Mouse (Mus musculus) megakaryocyte, adult 5-6 weeks (primary cell): ENCODE results near the gene Maz. TPM values are rescaled to one million over a fixed set of nuclear protein-coding genes. Genes with fewer than 3 reads are reported as not detected.

Experiments
- total RNA-seq, 2 experiments: library from RNA; stranded (forward) in 1 of 2; stranded (reverse) in 1 of 2; fragments of 153-499, 151-499 nt in 1 of 2; fragments of 221-1000, 200-1000 nt in 1 of 2; gene quantifications; 2 replicates each; pipeline versions ENCODE4 v1.2.3 to v1.2.4; 2015 to 2017

The Maz gene
- total RNA-seq, 2 experiments from 2014 or later = 45.1 to 79.8 TPM

Other genes starting within 250 kb of the Maz start
Only the 30 nearest of the 32 such genes appear.
- 186 and 196 TPM in 2 replicates for gene Ppp4c, start 234.5 kb downstream of the Maz start, total RNA-seq (2015)
- 139 and 154 TPM in 2 replicates for gene Ppp4c, start 234.5 kb downstream of the Maz start, total RNA-seq (2017)
- not detected in 2 replicates for gene Fam57b, start 229.4 kb downstream of the Maz start, total RNA-seq (2015)
- gene Fam57b, start 229.4 kb downstream of the Maz start, total RNA-seq (2017) = not detected in 2 replicates
- gene 4930451I11Rik, start 195.4 kb downstream of the Maz start, total RNA-seq (2015) = not detected in 2 replicates
- gene 4930451I11Rik, start 195.4 kb downstream of the Maz start, total RNA-seq (2017) = not detected in 2 replicates
- not detected in 2 replicates for gene Doc2a, start 179.6 kb downstream of the Maz start, total RNA-seq (2015)
- gene Doc2a, start 179.6 kb downstream of the Maz start, total RNA-seq (2017) = not detected in 2 replicates
- 14.6 and 22.0 TPM in 2 replicates for gene Hirip3, start 165.1 kb downstream of the Maz start, total RNA-seq (2015)
- gene Hirip3, start 165.1 kb downstream of the Maz start, total RNA-seq (2017) = 147 and 164 TPM in 2 replicates
- 42.5 and 51.5 TPM in 2 replicates for gene Ino80e, start 164.7 kb downstream of the Maz start, total RNA-seq (2015)
- 21.3 and 46.4 TPM in 2 replicates for gene Ino80e, start 164.7 kb downstream of the Maz start, total RNA-seq (2017)
- gene Taok2, start 142.3 kb downstream of the Maz start, total RNA-seq (2015) = 14.3 and 19.0 TPM in 2 replicates
- 26.8 and 32.0 TPM in 2 replicates for gene Taok2, start 142.3 kb downstream of the Maz start, total RNA-seq (2017)
- gene Tmem219, start 104.1 kb downstream of the Maz start, total RNA-seq (2015) = 47.9 and 50.9 TPM in 2 replicates
- gene Tmem219, start 104.1 kb downstream of the Maz start, total RNA-seq (2017) = 44.9 and 45.5 TPM in 2 replicates
- gene Kctd13, start 98.2 kb downstream of the Maz start, total RNA-seq (2015) = 7.3 and 12.0 TPM in 2 replicates
- gene Kctd13, start 98.2 kb downstream of the Maz start, total RNA-seq (2017) = 10.9 and 19.0 TPM in 2 replicates
- gene Asphd1, start 77.5 kb downstream of the Maz start, total RNA-seq (2015) = not detected in 2 replicates
- not detected in 2 replicates for gene Asphd1, start 77.5 kb downstream of the Maz start, total RNA-seq (2017)
- 2.9 TPM in 1 of 2 replicates, not detected in the other for gene Sez6l2, start 76.5 kb downstream of the Maz start, total RNA-seq (2015)
- 0.16 and 0.33 TPM in 2 replicates for gene Sez6l2, start 76.5 kb downstream of the Maz start, total RNA-seq (2017)
- 46.1 and 48.5 TPM in 2 replicates for gene Cdipt, start 51.1 kb downstream of the Maz start, total RNA-seq (2015)
- 49.4 and 56.7 TPM in 2 replicates for gene Cdipt, start 51.1 kb downstream of the Maz start, total RNA-seq (2017)
- gene Cdiptos, start 50.9 kb downstream of the Maz start, total RNA-seq (2015) = 4.9 and 6.6 TPM in 2 replicates
- gene Cdiptos, start 50.9 kb downstream of the Maz start, total RNA-seq (2017) = 0.73 and 3.3 TPM in 2 replicates
- gene Mvp, start 12.4 kb downstream of the Maz start, total RNA-seq (2015) = 5.6 and 6.0 TPM in 2 replicates
- 48.1 and 50.6 TPM in 2 replicates for gene Mvp, start 12.4 kb downstream of the Maz start, total RNA-seq (2017)
- gene Pagr1b, start 10.6 kb downstream of the Maz start, total RNA-seq (2015) = 0.54 and 1.6 TPM in 2 replicates
- not detected in 2 replicates for gene Pagr1b, start 10.6 kb downstream of the Maz start, total RNA-seq (2017)
- 40.7 and 62.5 TPM in 2 replicates for gene Pagr1a, start 9.7 kb downstream of the Maz start, total RNA-seq (2015)
- 25.5 and 67.0 TPM in 2 replicates for gene Pagr1a, start 9.7 kb downstream of the Maz start, total RNA-seq (2017)
- 15.4 TPM in 1 of 2 replicates, not detected in the other for gene Gm42742, start 5.9 kb downstream of the Maz start, total RNA-seq (2015)
- gene Gm42742, start 5.9 kb downstream of the Maz start, total RNA-seq (2017) = 45.4 TPM in 1 of 2 replicates, not detected in the other
- gene Prrt2, start 5.8 kb downstream of the Maz start, total RNA-seq (2015) = 0.20 and 1.8 TPM in 2 replicates
- 2.4 and 3.0 TPM in 2 replicates for gene Prrt2, start 5.8 kb downstream of the Maz start, total RNA-seq (2017)
- gene Kif22, start 15.4 kb upstream of the Maz start, total RNA-seq (2015) = 107 and 108 TPM in 2 replicates
- gene Kif22, start 15.4 kb upstream of the Maz start, total RNA-seq (2017) = 85.9 and 105 TPM in 2 replicates
- gene Zg16, start 60.3 kb upstream of the Maz start, total RNA-seq (2015) = 0.96 TPM in 1 of 2 replicates, not detected in the other
- not detected in 2 replicates for gene Zg16, start 60.3 kb upstream of the Maz start, total RNA-seq (2017)
- 65.9 and 71.1 TPM in 2 replicates for gene AI467606, start 64.3 kb upstream of the Maz start, total RNA-seq (2015)
- 46.6 and 49.2 TPM in 2 replicates for gene AI467606, start 64.3 kb upstream of the Maz start, total RNA-seq (2017)
- 2.0 and 3.3 TPM in 2 replicates for gene Qprt, start 95.2 kb upstream of the Maz start, total RNA-seq (2015)
- 1.1 and 2.8 TPM in 2 replicates for gene Qprt, start 95.2 kb upstream of the Maz start, total RNA-seq (2017)
- 74.6 and 82.8 TPM in 2 replicates for gene Spn, start 110.8 kb upstream of the Maz start, total RNA-seq (2015)
- 241 and 246 TPM in 2 replicates for gene Spn, start 110.8 kb upstream of the Maz start, total RNA-seq (2017)
- 16.1 and 19.0 TPM in 2 replicates for gene Cd2bp2, start 169.0 kb upstream of the Maz start, total RNA-seq (2015)
- gene Cd2bp2, start 169.0 kb upstream of the Maz start, total RNA-seq (2017) = 51.8 and 57.5 TPM in 2 replicates
- gene Tbc1d10b, start 181.4 kb upstream of the Maz start, total RNA-seq (2015) = 27.0 and 27.4 TPM in 2 replicates
- 59.8 and 74.2 TPM in 2 replicates for gene Tbc1d10b, start 181.4 kb upstream of the Maz start, total RNA-seq (2017)
- 5.0 and 6.0 TPM in 2 replicates for gene Mylpf, start 181.9 kb upstream of the Maz start, total RNA-seq (2015)
- 2.3 and 3.3 TPM in 2 replicates for gene Mylpf, start 181.9 kb upstream of the Maz start, total RNA-seq (2017)
- gene Zfp553, start 206.0 kb upstream of the Maz start, total RNA-seq (2015) = 2.9 and 3.1 TPM in 2 replicates
- gene Zfp553, start 206.0 kb upstream of the Maz start, total RNA-seq (2017) = 5.9 and 9.7 TPM in 2 replicates
- gene Sept1, start 206.1 kb upstream of the Maz start, total RNA-seq (2015) = 36.2 and 36.8 TPM in 2 replicates
- gene Sept1, start 206.1 kb upstream of the Maz start, total RNA-seq (2017) = 31.2 and 42.7 TPM in 2 replicates
- 0.96 and 1.8 TPM in 2 replicates for gene Zfp771, start 217.2 kb upstream of the Maz start, total RNA-seq (2015)
- 0.28 and 0.73 TPM in 2 replicates for gene Zfp771, start 217.2 kb upstream of the Maz start, total RNA-seq (2017)
- 32.1 and 45.3 TPM in 2 replicates for gene Dctpp1, start 233.7 kb upstream of the Maz start, total RNA-seq (2015)
- gene Dctpp1, start 233.7 kb upstream of the Maz start, total RNA-seq (2017) = 23.3 and 31.0 TPM in 2 replicates